Mouse (Mus musculus) lung, embryonic 14.5 days (tissue): ENCODE data around the gene Nfkbiz. TPM values are rescaled to one million over a fixed set of nuclear protein-coding genes. Genes with fewer than 3 reads are reported as not detected.
A peak's percentile ranks its signal among the peaks of the same experiment; 100 is the strongest.

Experiments used
- ATAC-seq: fragments of 200-750 bp; cut with Nextera tagmentation; 2 replicates; pipeline ENCODE4 v1.8.0; 2017; ENCODE audit warnings: mild to moderate bottlenecking, moderate TSS enrichment, moderate library complexity; ENCODE audit not compliant: insufficient read depth
- DNase-seq: peaks from one replicate; pipeline ENCODE4 v3.0.0-alpha.2; 2015
- H3K27ac ChIP-seq: fragments of 300-500 bp; sonication (generic); 2 replicates; pipeline ENCODE4 v1.5.1; 2014; ENCODE audit warnings: low read depth, mild to moderate bottlenecking, moderate library complexity
- H3K27me3 ChIP-seq: fragments of 300-500 bp; sonication (generic); 2 replicates; pipeline ENCODE4 v1.6.1; 2014; ENCODE audit warnings: low read length, control low read depth; ENCODE audit not compliant: insufficient read depth
- H3K36me3 ChIP-seq: fragments of 300-500 bp; sonication (generic); 2 replicates; pipeline ENCODE4 v1.6.1; 2014; ENCODE audit warnings: control low read depth; ENCODE audit not compliant: insufficient read depth
- H3K4me1 ChIP-seq: fragments of 300-500 bp; sonication (generic); 2 replicates; pipeline ENCODE4 v1.6.1; 2014; ENCODE audit warnings: antibody characterized with exemption, control low read depth; ENCODE audit not compliant: insufficient read depth
- H3K4me2 ChIP-seq: fragments of 300-500 bp; sonication (generic); 2 replicates; pipeline ENCODE4 v1.6.1; 2014; ENCODE audit warnings: mild to moderate bottlenecking
- H3K4me3 ChIP-seq: fragments of 300-500 bp; sonication (generic); 2 replicates; pipeline ENCODE4 v1.5.1; 2014; ENCODE audit warnings: low read depth, low read length
- H3K9ac ChIP-seq: fragments of 300-500 bp; sonication (generic); 2 replicates; pipeline ENCODE4 v1.6.1; 2014
- H3K9me3 ChIP-seq: fragments of 300-500 bp; sonication (generic); 2 replicates; pipeline ENCODE4 v1.6.1; 2016; ENCODE audit warnings: low read depth, low read length, control low read depth
- CTCF ChIP-seq: IDR thresholded peaks from 2 replicates; pipeline ENCODE4 v1.5.1; 2016; ENCODE audit warnings: antibody characterized with exemption, low read depth
- WGBS: fragments of 180-500 bp; shearing (Covaris S2); extraction: QIAGEN DNeasy Blood & Tissue Kit; methylation state at CpG from one replicate; pipeline ENCODE4 v1.1.7; 2014; 5-methylcytosine and 5-hydroxymethylcytosine counted together
- polyA plus RNA-seq: library from polyadenylated mRNA; unstranded; fragments of >200 nt; fragmentation: Nextera tagmentation; extraction: Ambion mirVana; gene quantifications from 2 replicates; pipeline ENCODE4 v1.2.1, GENCODE M21; 2014

Nfkbiz gene
- polyA plus RNA-seq, 1 experiment from 2014 or later: 5.8 TPM

DNA sequence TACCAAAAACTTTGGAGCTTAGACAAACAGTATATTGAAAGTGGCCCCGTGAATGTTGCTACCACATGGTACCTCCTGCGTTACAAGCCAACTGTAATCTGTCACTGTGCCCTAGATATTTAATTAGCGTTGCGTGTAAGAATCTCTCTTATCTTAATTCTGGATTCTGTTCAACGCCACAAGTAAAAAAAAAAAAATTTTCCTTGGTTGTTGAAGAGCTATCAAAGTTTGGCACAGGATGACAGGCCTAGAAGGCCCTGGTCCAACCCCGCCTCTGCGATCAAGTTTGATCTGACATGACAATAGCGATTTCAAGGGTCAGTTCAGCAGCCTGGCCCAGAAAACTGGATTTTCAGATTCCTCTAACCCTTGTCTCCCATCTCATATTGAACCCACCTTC is 6.1 kb downstream of the Nfkbiz start:
- H3K27me3 ChIP-seq: no peaks in the 10 kb centered on the region
- no peak for DNase-seq
- H3K36me3 ChIP-seq: peaks cover 5% of the 10 kb centered on the region; the same call in 1 of the 2 replicates
- TF ChIP-seq CTCF: no peak
- no peak for ATAC-seq
- no peaks in the 10 kb centered on the region for H3K9me3 ChIP-seq
- 82% methylated on average over 8 of the region's 8 CpGs for WGBS
- H3K4me2 ChIP-seq: no peak overlapping the region
- no peaks in the 10 kb centered on the region; the same call in 1 of the 2 replicates for H3K4me1 ChIP-seq
- no peak overlapping the region for H3K9ac ChIP-seq
- no peak overlapping the region for H3K4me3 ChIP-seq
- H3K27ac ChIP-seq: no peak overlapping the region

DNA sequence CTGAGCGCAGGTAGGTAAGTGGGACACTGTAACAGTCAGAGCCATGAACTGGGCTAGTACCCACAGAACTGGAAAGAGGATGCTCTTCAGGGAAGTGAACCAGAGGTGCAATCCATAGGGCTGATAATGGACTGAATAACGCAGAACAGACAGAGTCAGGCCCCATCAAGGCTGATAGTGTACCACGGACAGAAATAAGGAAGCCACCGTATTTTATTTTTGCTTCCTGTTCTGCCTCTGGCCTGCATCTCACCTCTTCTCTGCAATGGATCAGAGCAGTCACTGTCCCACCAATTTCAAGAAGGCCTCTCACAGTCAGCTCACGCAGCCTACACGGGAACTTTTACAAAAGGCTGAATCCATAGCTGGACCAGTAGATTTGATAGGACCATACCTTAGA is 6.7 kb downstream of the Nfkbiz start:
- H3K36me3 ChIP-seq: peaks cover 5% of the 10 kb centered on the region; the same call in 1 of the 2 replicates
- WGBS: 94% methylated on average over 6 of the region's 6 CpGs
- H3K27ac ChIP-seq: no peak overlapping the region
- no peak overlapping the region for H3K9ac ChIP-seq
- no peak for DNase-seq
- H3K4me1 ChIP-seq: no peaks in the 10 kb centered on the region; the same call in 1 of the 2 replicates
- no peaks in the 10 kb centered on the region for H3K27me3 ChIP-seq
- no peak for TF ChIP-seq CTCF
- no peaks in the 10 kb centered on the region for H3K9me3 ChIP-seq
- no peak for ATAC-seq
- no peak overlapping the region for H3K4me2 ChIP-seq
- no peak overlapping the region for H3K4me3 ChIP-seq

DNA sequence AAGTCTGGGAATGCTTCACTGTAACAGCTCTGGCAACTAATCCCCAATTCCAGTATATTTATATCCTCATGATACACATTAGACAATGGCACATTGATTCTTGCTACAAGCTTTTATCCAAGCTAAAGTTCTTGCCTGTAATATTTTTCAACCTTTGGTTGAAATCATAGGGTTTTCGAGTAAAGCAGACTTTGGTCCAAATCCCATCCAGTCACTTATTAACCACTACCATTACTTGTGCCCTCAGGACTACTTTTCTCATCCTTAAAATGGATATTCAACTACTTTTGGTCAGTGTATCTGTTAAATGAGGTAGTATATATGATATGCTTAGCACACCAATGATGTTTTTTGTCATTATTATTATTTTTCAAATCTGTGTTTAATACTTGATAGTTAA is 7.2 kb downstream of the Nfkbiz start:
- WGBS: 83% methylated on average over 1 of the region's 1 CpGs
- no peaks in the 10 kb centered on the region for H3K27me3 ChIP-seq
- no peaks in the 10 kb centered on the region; the same call in 1 of the 2 replicates for H3K4me1 ChIP-seq
- no peak overlapping the region for H3K4me2 ChIP-seq
- no peak for TF ChIP-seq CTCF
- DNase-seq (no peak), ATAC-seq (no peak)
- H3K9ac ChIP-seq: no peak overlapping the region
- H3K4me3 ChIP-seq: no peak overlapping the region
- H3K36me3 ChIP-seq: peaks cover 5% of the 10 kb centered on the region; the same call in 1 of the 2 replicates
- H3K9me3 ChIP-seq: no peaks in the 10 kb centered on the region
- no peak overlapping the region for H3K27ac ChIP-seq

DNA sequence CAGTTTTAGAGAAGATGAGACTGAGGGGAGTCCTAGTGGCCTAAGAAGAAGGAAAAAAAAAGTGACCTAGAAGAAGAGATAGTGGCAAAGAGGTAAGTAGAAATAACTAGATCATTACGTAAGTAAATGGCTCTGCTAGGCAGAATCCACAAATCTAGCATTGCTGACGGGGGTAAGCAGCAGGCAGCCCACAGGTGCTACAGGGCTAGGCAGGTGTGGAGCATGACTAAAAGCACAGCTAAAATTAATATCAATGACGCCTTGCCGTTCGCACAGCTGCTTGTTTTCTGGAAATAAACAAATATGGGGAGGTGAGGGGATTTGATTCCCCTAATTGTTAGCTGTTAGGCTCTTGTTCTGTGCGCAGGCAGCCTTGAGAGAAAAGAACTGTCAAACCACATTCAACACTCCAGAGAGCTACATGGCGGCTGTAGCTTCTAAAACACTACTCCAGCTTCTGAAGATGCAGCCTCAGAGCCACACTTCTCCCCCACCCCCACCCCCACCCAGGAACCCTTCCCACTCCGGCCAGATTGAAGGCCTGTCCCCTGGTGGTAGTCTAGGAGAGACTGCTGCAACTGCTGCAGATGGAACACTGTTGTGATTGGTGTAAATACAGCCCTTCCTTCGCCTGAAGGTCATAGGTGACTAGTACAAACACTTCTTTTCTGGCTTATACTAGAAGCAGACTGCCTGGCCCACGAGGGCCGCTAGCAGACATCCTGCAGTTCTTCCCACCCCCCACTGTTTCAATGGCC is 15.1 kb downstream of the Nfkbiz start:
- Histone ChIP-seq H3K4me1 (peaks cover 23% of the 10 kb centered on the region), H3K9ac (no peak overlapping the region), H3K4me3 (no peak overlapping the region), H3K4me2 (0 out of 2 replicates have a peak overlapping the region, but pooled peaks have one; percentile 7), H3K9me3 (no peaks in the 10 kb centered on the region), H3K27ac (no peak overlapping the region), H3K36me3 (peaks cover 1% of the 10 kb centered on the region), H3K27me3 (no peaks in the 10 kb centered on the region)
- 40% methylated on average over 11 of the region's 11 CpGs for WGBS
- DNase-seq: peak; percentile 72
- ATAC-seq: peak; percentile 28
- peak; percentile 56 for TF ChIP-seq CTCF

DNA sequence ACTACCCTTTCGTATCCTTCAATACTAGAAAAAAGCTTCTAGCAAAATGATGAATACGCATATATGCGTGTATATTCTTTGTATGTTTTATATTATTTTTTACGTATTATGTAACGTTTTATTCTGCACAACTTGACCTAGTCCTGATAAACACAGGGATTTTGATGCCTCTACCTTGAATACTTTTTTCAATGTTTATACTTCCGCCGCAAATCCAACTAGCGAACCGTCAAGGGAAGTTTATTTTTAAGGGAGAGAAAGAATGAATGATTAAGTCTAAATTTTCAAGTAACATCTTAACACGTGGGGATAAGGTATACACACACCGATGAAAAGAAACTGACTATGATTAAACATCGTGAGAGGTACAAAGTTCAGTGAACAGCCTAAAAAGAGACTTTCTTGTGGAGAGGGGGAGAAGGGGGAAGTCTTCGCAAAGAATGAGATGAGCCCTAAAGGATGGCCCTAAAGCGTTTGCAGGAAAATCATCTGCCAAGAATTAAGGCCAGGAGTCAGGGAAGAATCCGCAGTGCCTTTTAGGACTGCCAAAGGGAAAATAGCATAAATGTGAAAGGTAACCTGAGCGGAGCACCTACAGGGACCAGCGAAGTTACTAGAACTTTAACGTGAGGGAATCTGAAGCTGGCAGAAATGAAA is 15.8 kb downstream of the Nfkbiz start:
- no peak for TF ChIP-seq CTCF
- H3K4me2 ChIP-seq: peak overlapping the region; percentile 73
- peak overlapping the region; percentile 85; the same call in 1 of the 2 replicates for H3K9ac ChIP-seq
- WGBS: 28% methylated on average over 18 of the region's 18 CpGs
- no peaks in the 10 kb centered on the region for H3K27me3 ChIP-seq
- H3K27ac ChIP-seq: no peak overlapping the region
- peaks cover 23% of the 10 kb centered on the region for H3K4me1 ChIP-seq
- no peaks in the 10 kb centered on the region for H3K9me3 ChIP-seq
- DNase-seq: no peak
- H3K4me3 ChIP-seq: peak overlapping the region; percentile 89
- peaks cover 8% of the 10 kb centered on the region for H3K36me3 ChIP-seq
- ATAC-seq: no peak

DNA sequence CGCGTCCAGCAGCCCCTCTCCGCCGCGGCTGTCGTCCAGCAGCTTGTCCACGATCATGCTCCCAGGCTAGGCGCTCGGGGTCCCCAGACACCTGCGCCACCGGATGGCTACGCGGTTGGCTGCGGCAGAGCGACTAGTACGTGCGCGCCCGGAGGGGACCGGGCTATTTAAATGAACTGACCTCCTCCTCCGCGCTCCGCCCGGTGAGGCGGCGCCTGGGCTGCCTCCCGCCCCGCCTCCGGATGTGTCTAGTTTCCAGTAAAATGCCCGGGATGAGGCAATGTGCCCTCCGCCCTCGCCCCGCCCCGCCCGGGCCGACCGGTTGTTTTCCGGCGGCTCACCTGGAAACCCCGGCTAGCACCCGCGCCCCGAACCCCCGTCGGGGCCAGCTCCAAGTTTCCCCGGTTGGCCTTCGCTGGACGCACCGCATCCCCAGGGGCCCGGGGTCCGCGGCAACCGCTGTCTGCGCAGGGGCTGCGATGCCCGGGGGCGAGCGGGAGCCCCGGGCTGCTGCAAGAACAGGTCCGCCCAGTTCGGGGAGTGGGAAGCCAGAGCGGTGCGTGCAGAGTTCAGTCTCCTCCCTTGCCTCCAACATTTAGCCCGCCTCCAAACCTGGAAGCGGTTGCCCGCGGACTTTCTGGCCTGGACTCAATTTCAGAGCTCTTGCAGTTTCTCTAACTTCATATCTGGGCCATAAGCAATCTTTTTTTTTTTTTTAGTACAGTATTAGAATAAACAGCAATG is 16.5 kb downstream of the Nfkbiz start:
- Histone ChIP-seq H3K9me3 (no peaks in the 10 kb centered on the region), H3K36me3 (peaks cover 15% of the 10 kb centered on the region), H3K4me3 (peak overlapping the region; percentile 89), H3K9ac (peak overlapping the region; percentile 85), H3K4me2 (peak overlapping the region; percentile 73), H3K27ac (peak overlapping the region; percentile 92), H3K27me3 (no peaks in the 10 kb centered on the region), H3K4me1 (peaks cover 23% of the 10 kb centered on the region)
- peak; percentile 95 for DNase-seq
- under 1% methylated on average over 67 of the region's 67 CpGs for WGBS
- no peak for TF ChIP-seq CTCF
- peak; percentile 95 for ATAC-seq
